Mouse (Mus musculus): Measurements from ENCODE around the gene Dkk2. TPM values are rescaled to one million over a fixed set of nuclear protein-coding genes. Genes with fewer than 3 reads are reported as not detected.

The Dkk2 gene
- total and polyA plus RNA-seq, 3 experiments = not detected

DNA sequence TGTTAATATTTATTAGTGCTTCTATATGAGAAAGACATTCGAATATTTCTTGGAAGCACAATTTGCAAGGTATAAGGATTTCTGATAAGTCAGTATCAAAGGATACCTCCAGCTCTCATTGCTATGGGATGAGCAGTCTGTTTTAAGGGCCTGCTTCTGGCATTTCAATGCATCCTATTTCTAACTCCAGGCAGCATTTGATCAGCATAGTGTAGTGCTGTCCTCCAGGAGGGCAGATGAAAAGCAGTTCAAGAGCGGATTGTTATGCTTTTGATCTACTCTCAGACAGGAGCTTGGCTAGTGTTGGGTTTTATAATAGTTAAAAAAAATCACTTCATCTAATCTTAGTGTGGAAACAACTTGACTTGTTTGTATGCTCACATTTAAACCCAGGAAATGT lies 73.7 kb downstream of the Dkk2 start:
- Histone ChIP-seq H3K9me3 (replicated peaks; ENCODE audit: insufficient read depth, low read length) (no peaks in the 10 kb centered on the region), H3K27ac (ENCODE audit: control insufficient read depth, low read depth, low read length) (no peak overlapping the region), H3K36me3 (ENCODE audit: control insufficient read depth in 1 of 2, insufficient read depth in 2 of 2, low read length in 2 of 2) (no peaks in the 10 kb centered on the region), H3K4me1 (ENCODE audit: control insufficient read depth in 1 of 2, insufficient read depth in 2 of 2, low read length in 2 of 2) (no peaks in the 10 kb centered on the region), H3K79me2 (ENCODE audit: control insufficient read depth, insufficient read depth, low read length, poor library complexity) (no peaks in the 10 kb centered on the region), H3K9ac (ENCODE audit: control insufficient read depth, low read depth, low read length, poor library complexity, severe bottlenecking) (no peak overlapping the region), H3K4me3 (ENCODE audit: control insufficient read depth in 1 of 2, insufficient read depth in 1 of 2, low read depth in 2 of 2, low read length in 2 of 2) (no peak overlapping the region), H3K27me3 (ENCODE audit: control insufficient read depth in 1 of 2, insufficient read depth in 2 of 2, low read length in 2 of 2) (no peaks in the 10 kb centered on the region)
- no peak for DNase-seq (ENCODE audit: low read depth, low spot score)
- TF ChIP-seq CTCF (IDR thresholded peaks at IDR 0.05 in 2 of 3, conservative IDR thresholded peaks at IDR 0.05 in 1 of 3; ENCODE audit: control insufficient read depth in 1 of 3, insufficient read depth in 1 of 3, low read depth in 2 of 3, low read length in 3 of 3, poor library complexity in 1 of 3, severe bottlenecking in 1 of 3) (no peak), MAFK (IDR thresholded peaks at IDR 0.05; ENCODE audit: borderline replicate concordance, low read depth, low read length) (no peak), SMC3 (IDR thresholded peaks at IDR 0.05; ENCODE audit: low read depth, low read length) (no peak), CHD2 (IDR thresholded peaks at IDR 0.05; ENCODE audit: low read length) (no peak)

DNA sequence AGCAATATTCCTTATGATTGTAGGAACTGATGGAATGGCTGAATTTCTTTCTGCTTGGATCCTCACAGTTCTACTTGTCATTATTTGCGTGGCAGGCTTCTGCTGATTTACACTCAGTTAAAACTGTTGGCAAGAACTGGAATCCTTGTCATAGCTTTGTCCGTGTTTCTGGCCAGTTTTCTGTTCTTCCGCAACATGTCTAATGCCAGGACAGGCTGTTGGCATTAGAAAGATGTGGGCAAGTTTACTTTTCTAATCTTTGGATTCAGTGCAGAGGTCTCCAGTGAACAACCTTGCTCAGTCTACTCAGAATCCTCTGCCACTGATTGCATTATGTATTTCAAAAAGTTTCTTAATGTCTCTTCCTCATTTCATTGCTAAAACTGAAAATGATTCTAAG lies 83.8 kb downstream of the Dkk2 start:
- Histone ChIP-seq H3K4me1 (ENCODE audit: control insufficient read depth in 1 of 2, insufficient read depth in 2 of 2, low read length in 2 of 2) (no peaks in the 10 kb centered on the region), H3K27me3 (ENCODE audit: control insufficient read depth in 1 of 2, insufficient read depth in 2 of 2, low read length in 2 of 2) (no peaks in the 10 kb centered on the region), H3K9me3 (replicated peaks; ENCODE audit: insufficient read depth, low read length) (no peaks in the 10 kb centered on the region), H3K36me3 (ENCODE audit: control insufficient read depth in 1 of 2, insufficient read depth in 2 of 2, low read length in 2 of 2) (no peaks in the 10 kb centered on the region), H3K27ac (ENCODE audit: control insufficient read depth, low read depth, low read length) (no peak overlapping the region), H3K9ac (ENCODE audit: control insufficient read depth, low read depth, low read length, poor library complexity, severe bottlenecking) (no peak overlapping the region), H3K79me2 (ENCODE audit: control insufficient read depth, insufficient read depth, low read length, poor library complexity) (no peaks in the 10 kb centered on the region), H3K4me3 (ENCODE audit: control insufficient read depth in 1 of 2, insufficient read depth in 1 of 2, low read depth in 2 of 2, low read length in 2 of 2) (no peak overlapping the region)
- no peak for DNase-seq (ENCODE audit: low read depth, low spot score)
- TF ChIP-seq TBP (IDR thresholded peaks at IDR 0.05; ENCODE audit: low read depth, low read length) = no peak
- TF ChIP-seq MAFK (IDR thresholded peaks at IDR 0.05; ENCODE audit: borderline replicate concordance, low read depth, low read length) = no peak
- TF ChIP-seq JUND (IDR thresholded peaks at IDR 0.05; ENCODE audit: low read depth, low read length) = no peak
- TF ChIP-seq KAT2A (conservative IDR thresholded peaks at IDR 0.05; ENCODE audit: low read depth, low read length) = no peak
- TF ChIP-seq MAX (IDR thresholded peaks at IDR 0.05; ENCODE audit: low read length) = no peak

DNA sequence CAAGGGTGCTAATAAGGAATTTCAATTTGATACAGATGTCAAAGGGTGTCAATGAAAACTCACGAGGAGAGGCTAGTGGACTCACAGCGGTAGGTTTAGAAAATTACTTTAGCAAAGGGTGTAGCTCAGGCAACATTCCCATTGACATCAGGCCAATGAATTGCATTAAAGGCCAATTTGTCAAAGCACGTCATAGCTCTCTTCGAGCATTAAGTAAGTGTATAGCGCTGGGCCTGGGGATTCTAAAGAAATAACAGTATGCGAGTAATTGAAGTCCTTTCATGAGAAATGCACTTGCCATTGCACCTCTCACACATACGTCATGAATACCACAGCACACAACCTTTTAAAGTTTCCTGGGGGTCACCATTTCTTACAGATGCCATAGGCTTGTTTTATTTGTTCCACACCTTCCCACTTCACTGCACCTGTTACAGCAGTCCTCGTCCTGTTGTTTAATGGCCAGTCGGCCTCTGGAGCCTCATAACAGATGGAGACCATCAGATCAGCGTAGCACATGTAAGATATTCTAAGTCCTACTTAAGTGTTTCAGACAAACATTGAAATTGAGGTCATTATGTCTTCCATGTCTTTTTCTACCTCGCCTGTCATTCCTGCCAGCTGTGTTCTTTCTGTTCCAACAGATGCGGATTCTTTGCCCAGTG lies 101.9 kb downstream of the Dkk2 start:
- H3K4me3 ChIP-seq (ENCODE audit: control insufficient read depth in 1 of 2, insufficient read depth in 1 of 2, low read depth in 2 of 2, low read length in 2 of 2) = no peak overlapping the region
- no peaks in the 10 kb centered on the region for H3K27me3 ChIP-seq (ENCODE audit: control insufficient read depth in 1 of 2, insufficient read depth in 2 of 2, low read length in 2 of 2)
- no peak overlapping the region for H3K9ac ChIP-seq (ENCODE audit: control insufficient read depth, low read depth, low read length, poor library complexity, severe bottlenecking)
- no peak overlapping the region for H3K27ac ChIP-seq (ENCODE audit: control insufficient read depth, low read depth, low read length)
- DNase-seq (ENCODE audit: low read depth, low spot score) = no peak
- no peaks in the 10 kb centered on the region for H3K79me2 ChIP-seq (ENCODE audit: control insufficient read depth, insufficient read depth, low read length, poor library complexity)
- no peak for TF ChIP-seq ZKSCAN1 (IDR thresholded peaks at IDR 0.05; ENCODE audit: low read depth, low read length)
- TF ChIP-seq E2F4 (IDR thresholded peaks at IDR 0.05; ENCODE audit: borderline replicate concordance, low read depth, low read length) = no peak
- no peak for TF ChIP-seq BHLHE40 (IDR thresholded peaks at IDR 0.05; ENCODE audit: borderline replicate concordance, low read depth, low read length)
- TF ChIP-seq ELF1 (IDR thresholded peaks at IDR 0.05; ENCODE audit: low read depth, low read length) = no peak
- TF ChIP-seq MAFK (IDR thresholded peaks at IDR 0.05; ENCODE audit: borderline replicate concordance, low read depth, low read length) = no peak
- no peak for TF ChIP-seq NRF1 (IDR thresholded peaks at IDR 0.05; ENCODE audit: insufficient read depth, low read depth, low read length, poor library complexity, severe bottlenecking)
- no peak for TF ChIP-seq POLR2AphosphoS5 (IDR thresholded peaks at IDR 0.05; ENCODE audit: borderline replicate concordance, low read depth, low read length)
- TF ChIP-seq CTCF (IDR thresholded peaks at IDR 0.05 in 2 of 3, conservative IDR thresholded peaks at IDR 0.05 in 1 of 3; ENCODE audit: control insufficient read depth in 1 of 3, insufficient read depth in 1 of 3, low read depth in 2 of 3, low read length in 3 of 3, poor library complexity in 1 of 3, severe bottlenecking in 1 of 3) = no peak
- no peak for TF ChIP-seq NELFE (IDR thresholded peaks at IDR 0.05; ENCODE audit: low read depth, low read length)
- no peak for TF ChIP-seq ZMIZ1 (IDR thresholded peaks at IDR 0.05; ENCODE audit: low read depth, low read length)
- no peak for TF ChIP-seq EP300 (IDR thresholded peaks at IDR 0.05; ENCODE audit: low read depth in 1 of 2, low read length in 2 of 2)
- TF ChIP-seq POLR2A (IDR thresholded peaks at IDR 0.05; ENCODE audit: control insufficient read depth in 1 of 2, insufficient read depth in 1 of 2, low read depth in 1 of 2, low read length in 2 of 2, poor library complexity in 1 of 2) = no peak
- TF ChIP-seq MAZ (IDR thresholded peaks at IDR 0.05; ENCODE audit: low read depth, low read length) = no peak
- TF ChIP-seq RCOR1 (IDR thresholded peaks at IDR 0.05; ENCODE audit: low read depth, low read length) = no peak
- no peak for TF ChIP-seq ETS1 (IDR thresholded peaks at IDR 0.05; ENCODE audit: low read depth, low read length)
- no peak for TF ChIP-seq SMC3 (IDR thresholded peaks at IDR 0.05; ENCODE audit: low read depth, low read length)
- no peak for TF ChIP-seq MYB (IDR thresholded peaks at IDR 0.05; ENCODE audit: low read depth, low read length)
- no peaks in the 10 kb centered on the region for H3K4me1 ChIP-seq (ENCODE audit: control insufficient read depth in 1 of 2, insufficient read depth in 2 of 2, low read length in 2 of 2)
- H3K9me3 ChIP-seq (replicated peaks; ENCODE audit: insufficient read depth, low read length) = no peaks in the 10 kb centered on the region
- H3K36me3 ChIP-seq (ENCODE audit: control insufficient read depth in 1 of 2, insufficient read depth in 2 of 2, low read length in 2 of 2) = no peaks in the 10 kb centered on the region
